Mouse (Mus musculus) lung, postnatal 0 days (tissue): ENCODE measurements around the gene Gm11562. TPM values are rescaled to one million over a fixed set of nuclear protein-coding genes. Genes with fewer than 3 reads are reported as not detected.
"Not testable (repeated sequence)": the region's sequence is repeated elsewhere in the genome, so short reads cannot be mapped to it uniquely, and the experiment has no call there.

Experiments
- ATAC-seq: fragments of 200-750 bp; cut with Nextera tagmentation; 2 replicates; pipeline ENCODE4 v1.8.0; 2017; ENCODE audit warnings: moderate library complexity
- DNase-seq: peaks from one replicate; pipeline ENCODE4 v3.0.0-alpha.2; 2016; ENCODE audit warnings: low spot score
- H3K27ac ChIP-seq: fragments of 300-500 bp; sonication (generic); 2 replicates; pipeline ENCODE4 v1.5.1; 2014; ENCODE audit warnings: antibody characterized with exemption, mild to moderate bottlenecking, low read length, mixed read lengths
- H3K27me3 ChIP-seq: fragments of 300-500 bp; sonication (generic); replicated peaks from 2 replicates; pipeline ENCODE4 v1.6.1; 2014; ENCODE audit warnings: low read length, mixed read lengths; ENCODE audit not compliant: insufficient read depth
- H3K36me3 ChIP-seq: fragments of 300-500 bp; sonication (generic); 2 replicates; pipeline ENCODE4 v1.6.1; 2014; ENCODE audit warnings: low read length, mixed read lengths; ENCODE audit not compliant: insufficient read depth
- H3K4me1 ChIP-seq: fragments of 300-500 bp; sonication (generic); 2 replicates; pipeline ENCODE4 v1.6.1; 2014; ENCODE audit warnings: antibody characterized with exemption, low read depth, low read length, mixed read lengths; ENCODE audit not compliant: insufficient read depth
- H3K4me2 ChIP-seq: fragments of 300-500 bp; sonication (generic); replicated peaks from 2 replicates; pipeline ENCODE4 v1.6.1; 2014; ENCODE audit warnings: low read depth, mild to moderate bottlenecking, low read length, moderate library complexity, mixed read lengths
- H3K4me3 ChIP-seq: fragments of 300-500 bp; sonication (generic); 2 replicates; pipeline ENCODE4 v1.5.1; 2014; ENCODE audit warnings: low read depth, low read length
- H3K9ac ChIP-seq: fragments of 300-500 bp; sonication (generic); replicated peaks from 2 replicates; pipeline ENCODE4 v1.6.1; 2014; ENCODE audit warnings: low read depth, mild to moderate bottlenecking
- H3K9me3 ChIP-seq: fragments of 300-500 bp; sonication (generic); 2 replicates; pipeline ENCODE4 v1.6.1; 2016; ENCODE audit warnings: low read length, mixed read lengths
- CTCF ChIP-seq: IDR thresholded peaks from 2 replicates; pipeline ENCODE4 v1.5.1; 2016; ENCODE audit warnings: antibody characterized with exemption, mild to moderate bottlenecking
- EP300 ChIP-seq: IDR thresholded peaks from 2 replicates; pipeline ENCODE4 v1.6.1; 2016; ENCODE audit warnings: antibody characterized with exemption, mild to moderate bottlenecking, control low read depth
- WGBS: fragments of 180-500 bp; shearing (Covaris S2); extraction: QIAGEN DNeasy Blood & Tissue Kit; methylation state at CpG from one replicate; pipeline ENCODE4 v1.1.7; 2014; 5-methylcytosine and 5-hydroxymethylcytosine counted together
- polyA plus RNA-seq: library from polyadenylated mRNA; unstranded; fragments of >200 nt; fragmentation: Nextera tagmentation; extraction: Ambion mirVana; gene quantifications from 2 replicates; pipeline ENCODE4 v1.2.1, GENCODE M21; 2015

Gm11562 gene
- polyA plus RNA-seq: not detected in 2 replicates

GRCm38 (mm10) chr11:99620335-99620734 lies at the start of gene Gm11562:
Gm11562 (minus strand) TSS chr11:99620435.
- Histone ChIP-seq H3K4me2 (no peak within 1 kb of the TSS), H3K9me3 (no peaks in the 10 kb centered on the region), H3K27ac (no peak within 1 kb of the TSS), H3K4me3 (no peak within 1 kb of the TSS), H3K4me1 (no peaks in the 10 kb centered on the region), H3K27me3 (no peaks in the 10 kb centered on the region), H3K9ac (no peak within 1 kb of the TSS), H3K36me3 (no peaks in the 10 kb centered on the region)
- 73% methylated on average over 2 of the region's 2 CpGs for WGBS
- ATAC-seq (no peak), DNase-seq (no peak)
- TF ChIP-seq CTCF (no peak), EP300 (no peak)

- Histone ChIP-seq H3K4me3 (no peak within 1 kb of the TSS), H3K4me1 (no peaks in the 10 kb centered on the region), H3K27ac (no peak within 1 kb of the TSS), H3K4me2 (no peak within 1 kb of the TSS), H3K36me3 (no peaks in the 10 kb centered on the region), H3K9me3 (no peaks in the 10 kb centered on the region), H3K9ac (no peak within 1 kb of the TSS), H3K27me3 (no peaks in the 10 kb centered on the region)
- DNase-seq (no peak), ATAC-seq (no peak)
- TF ChIP-seq EP300 (no peak), CTCF (no peak)
These were observed 45.6 kb upstream of the Gm11562 start, which contains the start of gene Krtap4-6 for GRCm38 (mm10) chr11:99665860-99666259. Krtap4-6 (minus strand) TSS chr11:99665960.

- Histone ChIP-seq H3K4me2 (no peak overlapping the region), H3K4me3 (no peak overlapping the region), H3K9ac (no peak overlapping the region), H3K9me3 (no peaks in the 10 kb centered on the region), H3K27ac (no peak overlapping the region), H3K27me3 (no peaks in the 10 kb centered on the region), H3K4me1 (no peaks in the 10 kb centered on the region), H3K36me3 (no peaks in the 10 kb centered on the region)
- DNase-seq (no peak), ATAC-seq (no peak)
- TF ChIP-seq CTCF: no peak
- TF ChIP-seq EP300: no peak
- 80% methylated on average over 10 of the region's 10 CpGs for WGBS
These were observed 42.6 kb upstream of the Gm11562 start for GRCm38 (mm10) chr11:99662802-99663201.

- Histone ChIP-seq H3K9me3 (no peaks in the 10 kb centered on the region), H3K27me3 (no peaks in the 10 kb centered on the region), H3K9ac (no peak overlapping the region), H3K4me1 (no peaks in the 10 kb centered on the region), H3K27ac (no peak overlapping the region), H3K4me3 (no peak overlapping the region), H3K4me2 (no peak overlapping the region), H3K36me3 (no peaks in the 10 kb centered on the region)
- 78% methylated on average over 4 of the region's 4 CpGs for WGBS
- TF ChIP-seq EP300 (no peak), CTCF (no peak)
- ATAC-seq (no peak), DNase-seq (no peak)
These were observed 39.0 kb upstream of the Gm11562 start for GRCm38 (mm10) chr11:99659256-99659655.

- H3K27ac ChIP-seq, DNase-seq, H3K4me2 ChIP-seq, H3K4me1 ChIP-seq, H3K4me3 ChIP-seq, H3K27me3 ChIP-seq, H3K9me3 ChIP-seq, ATAC-seq, H3K36me3 ChIP-seq, H3K9ac ChIP-seq: not testable (repeated sequence)
- 73% methylated on average over 9 of the region's 10 CpGs for WGBS
These were observed 38.3 kb upstream of the Gm11562 start, which contains the start of gene Gm11563 for GRCm38 (mm10) chr11:99658467-99659010. Gm11563 (minus strand) TSS chr11:99658960.

GRCm38 (mm10) chr11:99657051-99657450 lies 36.8 kb upstream of the Gm11562 start:
- DNase-seq (no peak), ATAC-seq (no peak)
- Histone ChIP-seq H3K36me3 (no peaks in the 10 kb centered on the region), H3K4me3 (no peak overlapping the region), H3K9ac (no peak overlapping the region), H3K27me3 (no peaks in the 10 kb centered on the region), H3K9me3 (no peaks in the 10 kb centered on the region), H3K4me2 (no peak overlapping the region), H3K4me1 (no peaks in the 10 kb centered on the region), H3K27ac (no peak overlapping the region)
- WGBS: 46% methylated on average over 5 of the region's 5 CpGs
- TF ChIP-seq CTCF (no peak), EP300 (no peak)

GRCm38 (mm10) chr11:99650136-99650535 lies 29.9 kb upstream of the Gm11562 start, which contains the start of gene Gm11555:
Gm11555 (minus strand) TSS chr11:99650236.
- H3K4me1 ChIP-seq: no peaks in the 10 kb centered on the region
- H3K27me3 ChIP-seq: no peaks in the 10 kb centered on the region
- DNase-seq (no peak), ATAC-seq (no peak)
- no peak for TF ChIP-seq EP300
- TF ChIP-seq CTCF: no peak
- H3K27ac ChIP-seq: no peak within 1 kb of the TSS
- no peak within 1 kb of the TSS for H3K9ac ChIP-seq
- no peak within 1 kb of the TSS for H3K4me3 ChIP-seq
- H3K9me3 ChIP-seq: no peaks in the 10 kb centered on the region
- H3K4me2 ChIP-seq: no peak within 1 kb of the TSS
- 83% methylated on average over 2 of the region's 2 CpGs for WGBS
- H3K36me3 ChIP-seq: no peaks in the 10 kb centered on the region
